Mouse (Mus musculus): ENCODE results near the gene Rnf145. TPM values are rescaled to one million over a fixed set of nuclear protein-coding genes. Genes with fewer than 3 reads are reported as not detected.

Rnf145 gene
- total RNA-seq, 2 experiments from 2014 or later = 90.7 to 106 TPM

GRCm38 (mm10) chr11:44612681-44613410 lies 94.1 kb downstream of the Rnf145 start:
- no peak for DNase-seq (ENCODE audit: extremely low spot score in 1 of 2, low spot score in 1 of 2)

- no peak for DNase-seq (ENCODE audit: extremely low spot score in 1 of 2, low spot score in 1 of 2)
Measured at GRCm38 (mm10) chr11:44613411-44614180, 94.8 kb downstream of the Rnf145 start.

Small RNAs within 50 kb of the gene (microRNA-seq; reads per million reads assigned to microRNA genes)
- 0 reads per million in 2 experiments for gene Gm22121

Other genes with a start within 250 kb of the Rnf145 start
- not detected for gene Il12b, start 118.9 kb upstream of the Rnf145 start, total RNA-seq (2021)
- gene Ublcp1, start 48.5 kb upstream of the Rnf145 start, total RNA-seq (2021) = 10 to 100 TPM; 43.0 to 43.6 TPM
- gene Ebf1, start 98.4 kb downstream of the Rnf145 start, total RNA-seq (2021) = 1 to 10 TPM; 3.5 to 4.6 TPM